Mouse (Mus musculus): ENCODE results near the gene Ube2h. TPM values are rescaled to one million over a fixed set of nuclear protein-coding genes. Genes with fewer than 3 reads are reported as not detected.
"Not testable (repeated sequence)": the region's sequence is repeated elsewhere in the genome, so short reads cannot be mapped to it uniquely, and the experiment has no call there.

The Ube2h gene
- polyA plus RNA-seq, 1 experiment from 2014 or later, result 49.8 TPM

DNA sequence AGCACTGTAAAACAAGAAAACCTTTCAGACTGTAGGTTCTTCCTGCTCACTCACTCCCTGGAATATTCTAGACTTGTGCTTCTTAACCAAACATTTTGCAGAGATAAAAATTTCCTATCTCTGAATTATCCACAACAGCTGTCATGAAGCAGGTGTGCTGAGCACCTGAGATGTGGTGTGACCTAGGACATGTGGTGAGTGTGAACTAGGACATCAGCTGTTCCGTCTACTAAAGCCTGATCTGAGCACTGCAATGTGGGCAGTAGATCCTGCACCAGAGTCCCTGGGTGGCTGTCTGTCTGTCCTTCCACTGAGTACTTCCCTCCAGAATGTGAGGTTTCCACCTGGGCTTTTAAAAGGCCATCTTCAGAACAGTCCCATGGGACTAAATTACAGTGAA lies 79.6 kb downstream of the Ube2h start:
- no peak overlapping the region for H3K9ac ChIP-seq
- H3K27me3 ChIP-seq (replicated peaks), result no peaks in the 10 kb centered on the region
- H3K27ac ChIP-seq (replicated peaks), result no peak overlapping the region
- WGBS, result 74% methylated on average over 1 of the region's 1 CpGs
- H3K36me3 ChIP-seq, result peaks cover 67% of the 10 kb centered on the region
- ATAC-seq (ENCODE audit: extremely low read depth, insufficient number of reproducible peaks, low FRiP score, low TSS enrichment), result no peak
- H3K9me3 ChIP-seq, result no peaks in the 10 kb centered on the region
- peaks cover 10% of the 10 kb centered on the region for H3K4me1 ChIP-seq
- no peak overlapping the region for H3K4me3 ChIP-seq
- no peak overlapping the region for H3K4me2 ChIP-seq

DNA sequence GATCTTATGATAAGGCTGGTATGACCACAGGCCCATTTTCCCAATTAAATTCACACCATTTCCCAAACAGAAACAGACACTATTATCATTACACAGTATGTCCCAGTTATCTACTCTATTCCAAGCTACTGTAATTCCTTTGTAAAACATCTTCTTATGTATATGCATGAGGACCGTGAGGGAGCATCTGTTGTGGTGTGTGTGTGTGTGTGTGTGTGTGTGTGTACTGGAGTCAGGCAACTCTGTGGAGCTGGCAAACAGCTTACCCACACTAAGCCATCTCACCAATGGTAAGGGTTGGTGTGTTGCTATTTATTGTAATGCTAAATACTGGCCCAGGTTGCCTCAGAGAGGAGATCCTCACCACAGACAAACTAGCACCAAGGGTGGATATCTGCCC lies 82.0 kb downstream of the Ube2h start:
- H3K9ac ChIP-seq, result no peak overlapping the region
- no peaks in the 10 kb centered on the region; the same call in 1 of the 2 replicates for H3K4me1 ChIP-seq
- peaks cover 81% of the 10 kb centered on the region for H3K36me3 ChIP-seq
- no peaks in the 10 kb centered on the region for H3K9me3 ChIP-seq
- H3K27ac ChIP-seq (replicated peaks), result no peak overlapping the region
- 71% methylated on average over 1 of the region's 1 CpGs for WGBS
- ATAC-seq (ENCODE audit: extremely low read depth, insufficient number of reproducible peaks, low FRiP score, low TSS enrichment), result no peak
- H3K27me3 ChIP-seq (replicated peaks), result no peaks in the 10 kb centered on the region
- H3K4me3 ChIP-seq, result no peak overlapping the region
- no peak overlapping the region for H3K4me2 ChIP-seq

DNA sequence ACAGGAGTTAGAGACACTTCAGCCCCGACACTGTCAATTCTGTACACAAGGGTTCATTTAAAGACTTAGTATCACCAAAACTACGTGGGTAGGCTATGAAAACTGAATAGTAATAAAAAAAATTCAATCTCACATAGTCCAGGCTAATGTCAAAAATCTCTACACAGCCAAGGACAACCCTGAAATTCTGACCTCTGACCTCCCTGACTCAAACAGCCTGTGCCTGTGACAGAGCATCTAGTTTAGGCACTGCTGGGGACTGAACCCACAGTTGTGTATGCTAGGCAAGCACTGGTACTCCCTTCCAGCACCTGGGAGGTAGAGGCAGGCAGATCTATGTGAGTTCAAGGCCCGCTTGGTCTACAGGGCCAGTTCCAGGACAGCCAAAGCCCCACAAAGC lies 86.8 kb downstream of the Ube2h start:
- Histone ChIP-seq H3K27me3 (replicated peaks) (no peaks in the 10 kb centered on the region), H3K36me3 (peaks cover 67% of the 10 kb centered on the region), H3K27ac (replicated peaks) (no peak overlapping the region), H3K9me3 (no peaks in the 10 kb centered on the region), H3K9ac (no peak overlapping the region), H3K4me2 (no peak overlapping the region), H3K4me3 (no peak overlapping the region), H3K4me1 (peaks cover under 1% of the 10 kb centered on the region; the same call in 1 of the 2 replicates)
- no peak for ATAC-seq (ENCODE audit: extremely low read depth, insufficient number of reproducible peaks, low FRiP score, low TSS enrichment)
- whole genome bisulfite sequencing, result 88% methylated on average over 3 of the region's 3 CpGs

DNA sequence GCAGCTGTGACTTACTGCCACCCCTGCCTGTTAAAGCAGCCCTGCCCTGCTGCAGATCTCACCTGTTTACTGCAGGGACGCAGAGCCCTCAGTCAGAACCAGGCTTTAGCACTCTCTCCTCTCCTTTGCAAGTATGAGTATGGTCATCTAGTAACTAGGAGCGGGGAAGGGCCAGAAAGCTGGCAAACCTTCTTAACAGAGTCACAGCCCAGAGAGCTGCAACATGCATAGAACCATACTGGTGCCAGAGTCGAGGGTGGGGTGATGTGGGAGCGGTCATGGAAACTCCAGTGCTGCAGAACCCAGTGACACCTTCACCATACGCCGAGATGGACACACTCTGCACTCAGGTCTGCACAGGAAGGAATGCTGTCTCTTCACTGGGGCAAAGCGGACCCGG lies 91.9 kb downstream of the Ube2h start:
- Histone ChIP-seq H3K27ac (replicated peaks) (no peak overlapping the region), H3K36me3 (peaks cover 34% of the 10 kb centered on the region), H3K27me3 (replicated peaks) (no peaks in the 10 kb centered on the region), H3K4me1 (peaks cover 3% of the 10 kb centered on the region; the same call in 1 of the 2 replicates), H3K9me3 (no peaks in the 10 kb centered on the region), H3K4me3 (no peak overlapping the region), H3K4me2 (no peak overlapping the region), H3K9ac (no peak overlapping the region)
- 86% methylated on average over 8 of the region's 8 CpGs for WGBS
- ATAC-seq (ENCODE audit: extremely low read depth, insufficient number of reproducible peaks, low FRiP score, low TSS enrichment), result no peak

DNA sequence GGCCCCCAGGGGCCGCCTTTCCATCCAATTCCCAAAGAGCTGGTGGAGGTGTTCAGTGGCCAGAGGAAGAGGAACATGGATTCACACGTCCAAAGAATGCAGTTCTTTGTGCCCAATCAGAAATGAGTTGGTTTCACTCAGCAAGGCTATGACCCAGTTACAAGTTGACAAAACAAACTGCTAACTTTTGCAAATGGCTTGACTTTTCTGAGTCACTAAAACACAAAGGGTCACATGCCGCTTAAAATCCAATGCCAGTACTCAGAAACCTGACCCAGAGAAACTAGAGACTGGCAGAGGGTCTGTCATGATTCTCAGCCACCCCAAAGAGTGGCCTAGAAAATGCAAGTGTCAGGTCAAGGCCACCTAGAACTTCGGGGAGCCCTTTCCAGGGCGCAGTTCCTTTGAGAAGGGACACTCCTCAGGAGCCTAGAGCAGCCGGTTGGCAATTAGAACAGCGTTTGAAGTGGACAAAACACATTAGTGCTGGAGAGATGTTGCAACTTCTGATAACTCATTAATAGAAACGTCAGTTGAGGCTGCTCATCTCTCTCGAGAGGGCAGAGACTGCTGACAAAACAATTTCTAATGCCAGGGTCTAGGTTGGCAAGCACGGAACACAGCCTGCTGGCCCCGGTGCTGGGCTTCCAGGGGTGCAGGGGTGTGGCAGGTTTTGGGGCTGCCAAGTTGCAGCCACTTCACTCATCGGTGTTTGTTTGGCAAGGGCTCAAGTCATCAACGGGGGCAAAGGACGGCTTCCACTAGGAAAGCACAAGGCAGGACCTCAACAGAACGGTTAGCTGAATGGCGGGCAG lies 92.5 kb downstream of the Ube2h start:
- Histone ChIP-seq H3K9me3 (no peaks in the 10 kb centered on the region), H3K27ac (replicated peaks) (no peak overlapping the region), H3K4me3 (no peak overlapping the region), H3K4me2 (no peak overlapping the region), H3K36me3 (peaks cover 31% of the 10 kb centered on the region), H3K27me3 (replicated peaks) (no peaks in the 10 kb centered on the region), H3K9ac (no peak overlapping the region), H3K4me1 (peaks cover 3% of the 10 kb centered on the region; the same call in 1 of the 2 replicates)
- WGBS, result 73% methylated on average over 16 of the region's 16 CpGs
- no peak for ATAC-seq (ENCODE audit: extremely low read depth, insufficient number of reproducible peaks, low FRiP score, low TSS enrichment)

DNA sequence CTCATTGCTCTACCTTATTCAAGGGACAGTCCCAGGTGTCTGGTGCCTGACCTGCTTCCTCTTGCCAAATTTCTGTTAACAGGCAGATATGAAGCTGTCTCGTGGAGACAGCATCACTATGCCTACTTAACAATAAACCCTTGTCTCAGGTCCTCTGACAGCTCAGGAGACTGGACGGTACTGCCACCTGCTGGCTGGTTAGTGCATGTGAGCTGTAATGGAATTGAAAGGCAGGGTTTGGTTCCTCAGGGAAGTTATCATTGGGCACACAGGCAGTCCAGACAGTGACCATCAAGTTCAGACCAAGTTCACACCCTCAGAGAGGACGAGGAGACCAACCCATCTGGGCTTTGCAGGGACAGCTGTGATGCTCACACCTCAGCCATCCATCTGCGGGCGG lies 93.6 kb downstream of the Ube2h start:
- no peaks in the 10 kb centered on the region for H3K27me3 ChIP-seq (replicated peaks)
- WGBS, result 34% methylated on average over 5 of the region's 5 CpGs
- H3K4me2 ChIP-seq, result no peak overlapping the region
- H3K4me3 ChIP-seq, result no peak overlapping the region
- peaks cover 22% of the 10 kb centered on the region for H3K36me3 ChIP-seq
- H3K9me3 ChIP-seq, result no peaks in the 10 kb centered on the region
- H3K4me1 ChIP-seq, result peaks cover 5% of the 10 kb centered on the region; the same call in 1 of the 2 replicates
- no peak for ATAC-seq (ENCODE audit: extremely low read depth, insufficient number of reproducible peaks, low FRiP score, low TSS enrichment)
- H3K27ac ChIP-seq (replicated peaks), result no peak overlapping the region
- H3K9ac ChIP-seq, result no peak overlapping the region

DNA sequence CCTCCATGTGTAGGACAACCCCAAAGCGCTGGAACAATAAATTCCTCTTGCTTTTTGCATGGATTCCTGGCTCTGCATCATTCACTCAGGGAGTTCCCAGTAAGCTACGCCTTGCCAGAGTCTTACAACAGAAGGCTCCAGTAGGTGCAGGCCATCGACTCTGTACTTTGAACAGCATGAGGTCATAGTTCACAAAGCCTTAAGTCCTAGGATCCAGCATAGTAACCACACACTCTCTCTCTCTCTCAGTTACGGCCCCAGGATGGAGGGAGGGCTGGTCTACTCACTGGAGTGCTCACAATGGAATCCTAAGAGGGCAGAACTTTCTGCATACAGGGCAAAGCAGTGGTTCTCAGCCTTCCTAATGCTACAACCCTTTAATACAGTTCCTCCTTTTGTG lies 95.5 kb downstream of the Ube2h start:
- Histone ChIP-seq H3K9ac (no peak overlapping the region), H3K4me3 (no peak overlapping the region), H3K27ac (replicated peaks) (no peak overlapping the region), H3K4me1 (peaks cover 7% of the 10 kb centered on the region; the same call in 1 of the 2 replicates), H3K27me3 (replicated peaks) (no peaks in the 10 kb centered on the region), H3K36me3 (peaks cover 12% of the 10 kb centered on the region), H3K9me3 (no peaks in the 10 kb centered on the region), H3K4me2 (no peak overlapping the region)
- ATAC-seq (ENCODE audit: extremely low read depth, insufficient number of reproducible peaks, low FRiP score, low TSS enrichment), result no peak
- 58% methylated on average over 4 of the region's 4 CpGs for WGBS

DNA sequence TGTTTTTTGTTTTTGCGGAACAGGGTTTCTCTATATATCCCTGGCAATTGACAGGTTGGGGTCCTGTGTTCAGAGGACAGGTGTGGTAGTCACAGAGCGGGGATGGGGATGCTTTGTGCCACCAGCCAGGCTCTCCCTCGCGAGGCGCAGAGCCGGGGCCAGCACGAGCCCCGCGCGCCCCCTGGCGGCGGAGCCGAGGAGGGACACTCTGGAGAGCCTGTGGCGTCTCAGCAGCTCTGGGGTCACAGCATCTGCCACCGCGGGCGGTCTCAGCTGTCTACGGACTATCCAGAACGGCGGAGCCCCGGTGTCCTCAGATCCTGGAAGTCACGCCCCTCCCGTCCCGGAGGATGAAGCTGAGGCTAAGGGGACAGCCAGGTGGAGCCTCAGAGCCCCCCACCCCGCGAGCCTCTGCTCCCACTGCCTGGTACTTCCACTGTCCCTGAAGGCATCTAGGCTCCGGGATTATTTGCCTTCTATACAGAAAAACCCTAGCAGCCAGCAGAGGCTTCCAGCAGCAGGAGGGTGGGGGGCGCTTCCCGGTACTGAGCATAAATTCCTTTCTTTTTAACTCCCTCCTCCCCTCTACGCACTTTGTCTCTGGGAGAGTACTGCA lies 98.6 kb downstream of the Ube2h start:
- H3K4me3 ChIP-seq, result peak overlapping the region; percentile 35
- WGBS, result 6% methylated on average over 30 of the region's 30 CpGs
- no peaks in the 10 kb centered on the region for H3K27me3 ChIP-seq (replicated peaks)
- peaks cover 4% of the 10 kb centered on the region; the same call in 1 of the 2 replicates for H3K4me1 ChIP-seq
- peak overlapping the region; percentile 69 for H3K9ac ChIP-seq
- H3K36me3 ChIP-seq, result no peaks in the 10 kb centered on the region
- H3K27ac ChIP-seq (replicated peaks), result no peak overlapping the region
- peak; percentile 66; the same call in 1 of the 2 replicates for ATAC-seq (ENCODE audit: extremely low read depth, insufficient number of reproducible peaks, low FRiP score, low TSS enrichment)
- H3K9me3 ChIP-seq, result no peaks in the 10 kb centered on the region
- peak overlapping the region; percentile 65 for H3K4me2 ChIP-seq

DNA sequence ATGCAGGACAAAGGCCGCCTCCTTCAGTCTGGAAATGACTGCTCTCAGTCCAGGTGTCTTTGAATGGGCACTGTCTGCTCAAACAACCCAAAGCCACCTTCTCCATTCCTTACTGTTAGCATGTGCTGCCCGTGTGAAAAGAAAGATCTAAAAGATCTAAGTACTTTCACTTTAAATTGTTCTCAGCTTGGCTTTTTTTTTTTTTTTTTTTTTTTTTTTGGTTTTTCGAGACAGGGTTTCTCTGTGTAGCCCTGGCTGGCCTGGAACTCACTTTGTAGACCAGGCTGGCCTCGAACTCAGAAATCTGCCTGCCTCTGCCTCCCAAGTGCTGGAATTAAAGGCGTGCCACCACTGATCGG lies 99.2 kb downstream of the Ube2h start:
- H3K4me1 ChIP-seq; H3K36me3 ChIP-seq; H3K9me3 ChIP-seq; H3K27ac ChIP-seq (replicated peaks); ATAC-seq (ENCODE audit: extremely low read depth, insufficient number of reproducible peaks, low FRiP score, low TSS enrichment); H3K4me3 ChIP-seq; H3K27me3 ChIP-seq (replicated peaks); H3K9ac ChIP-seq: not testable (repeated sequence)
- peak overlapping the region; percentile 65; the same call in 1 of the 2 replicates for H3K4me2 ChIP-seq
- WGBS, result 71% methylated on average over 6 of the region's 6 CpGs

DNA sequence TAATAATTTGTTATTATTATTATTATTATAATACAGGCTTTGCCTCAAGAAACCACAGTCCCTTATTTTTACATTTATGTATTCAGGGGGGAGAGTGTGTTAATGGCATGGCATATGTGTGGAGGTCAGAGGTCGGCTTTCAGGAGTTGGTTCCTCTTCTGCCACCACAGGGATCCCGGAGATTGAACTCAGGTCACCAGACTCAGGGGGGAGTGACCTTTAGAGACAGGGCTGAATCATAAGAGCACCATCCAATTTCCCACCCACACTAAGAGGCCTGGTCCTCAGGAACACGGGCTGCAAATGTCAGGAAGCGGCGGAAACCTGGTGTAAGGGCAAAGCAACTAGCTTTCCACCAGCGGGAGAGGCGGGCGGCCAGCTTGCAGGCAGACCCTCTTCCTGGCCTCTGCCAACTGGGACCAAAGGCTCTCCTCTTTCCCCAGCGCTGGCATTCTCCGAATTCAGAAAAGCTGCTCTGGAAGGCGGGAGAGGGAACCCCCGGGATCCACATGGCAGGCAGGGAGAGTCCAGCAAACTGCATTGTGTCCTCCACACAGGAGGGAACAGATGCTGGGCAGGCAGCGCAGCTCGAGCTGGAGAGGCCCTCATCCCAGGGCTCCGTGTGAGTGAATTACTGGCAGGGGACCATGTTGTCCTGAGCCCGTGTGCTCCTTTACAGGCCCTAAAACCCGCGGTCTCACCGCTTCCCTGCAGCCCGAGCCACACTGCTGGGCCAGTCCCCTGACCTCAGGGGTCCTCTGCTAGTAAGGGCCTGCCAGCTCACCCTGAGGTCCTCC lies 99.8 kb downstream of the Ube2h start:
- Histone ChIP-seq H3K4me2 (no peak overlapping the region), H3K4me3 (no peak overlapping the region), H3K9me3 (no peaks in the 10 kb centered on the region), H3K27ac (replicated peaks) (no peak overlapping the region), H3K27me3 (replicated peaks) (no peaks in the 10 kb centered on the region), H3K9ac (no peak overlapping the region), H3K36me3 (no peaks in the 10 kb centered on the region), H3K4me1 (peaks cover 4% of the 10 kb centered on the region; the same call in 1 of the 2 replicates)
- 63% methylated on average over 20 of the region's 20 CpGs for WGBS
- no peak for ATAC-seq (ENCODE audit: extremely low read depth, insufficient number of reproducible peaks, low FRiP score, low TSS enrichment)

DNA sequence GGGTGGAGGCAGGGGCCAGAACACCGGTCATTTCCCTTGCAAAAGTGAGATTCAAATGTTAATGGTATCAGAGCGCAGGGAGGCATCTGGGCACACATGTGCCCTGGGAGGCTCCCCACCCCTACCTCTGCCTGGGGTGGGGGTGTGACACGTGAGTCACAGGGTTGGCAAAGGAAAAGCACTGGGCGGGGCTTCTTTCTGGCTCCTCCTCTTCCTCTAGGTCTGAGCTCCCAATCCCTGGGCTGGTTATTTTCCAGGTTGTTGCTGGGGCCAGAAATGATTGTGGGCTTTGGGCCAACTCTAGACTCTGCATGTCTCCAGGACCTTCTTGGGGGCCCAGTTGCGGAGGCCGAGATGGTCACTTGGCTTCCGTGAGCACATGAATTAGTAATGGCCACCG lies 108.2 kb downstream of the Ube2h start:
- H3K27ac ChIP-seq (replicated peaks), result no peak overlapping the region
- H3K9me3 ChIP-seq, result no peaks in the 10 kb centered on the region
- ATAC-seq (ENCODE audit: extremely low read depth, insufficient number of reproducible peaks, low FRiP score, low TSS enrichment), result no peak
- no peak overlapping the region for H3K9ac ChIP-seq
- no peaks in the 10 kb centered on the region for H3K4me1 ChIP-seq
- no peaks in the 10 kb centered on the region for H3K27me3 ChIP-seq (replicated peaks)
- 67% methylated on average over 8 of the region's 8 CpGs for WGBS
- no peak overlapping the region for H3K4me3 ChIP-seq
- no peak overlapping the region for H3K4me2 ChIP-seq
- no peaks in the 10 kb centered on the region for H3K36me3 ChIP-seq

Measured in heart, embryonic 13.5 days (tissue).